Mouse (Mus musculus) lung, postnatal 0 days (tissue): ENCODE results near the gene Il24. TPM values are rescaled to one million over a fixed set of nuclear protein-coding genes. Genes with fewer than 3 reads are reported as not detected.

Experiments used
- ATAC-seq: fragments of 200-750 bp; cut with Nextera tagmentation; 2 replicates; pipeline ENCODE4 v1.8.0; 2017; ENCODE audit warnings: moderate library complexity
- DNase-seq: peaks from one replicate; pipeline ENCODE4 v3.0.0-alpha.2; 2016; ENCODE audit warnings: low spot score
- H3K27ac ChIP-seq: fragments of 300-500 bp; sonication (generic); 2 replicates; pipeline ENCODE4 v1.5.1; 2014; ENCODE audit warnings: antibody characterized with exemption, mild to moderate bottlenecking, low read length, mixed read lengths
- H3K27me3 ChIP-seq: fragments of 300-500 bp; sonication (generic); replicated peaks from 2 replicates; pipeline ENCODE4 v1.6.1; 2014; ENCODE audit warnings: low read length, mixed read lengths; ENCODE audit not compliant: insufficient read depth
- H3K36me3 ChIP-seq: fragments of 300-500 bp; sonication (generic); 2 replicates; pipeline ENCODE4 v1.6.1; 2014; ENCODE audit warnings: low read length, mixed read lengths; ENCODE audit not compliant: insufficient read depth
- H3K4me1 ChIP-seq: fragments of 300-500 bp; sonication (generic); 2 replicates; pipeline ENCODE4 v1.6.1; 2014; ENCODE audit warnings: antibody characterized with exemption, low read depth, low read length, mixed read lengths; ENCODE audit not compliant: insufficient read depth
- H3K4me2 ChIP-seq: fragments of 300-500 bp; sonication (generic); replicated peaks from 2 replicates; pipeline ENCODE4 v1.6.1; 2014; ENCODE audit warnings: low read depth, mild to moderate bottlenecking, low read length, moderate library complexity, mixed read lengths
- H3K4me3 ChIP-seq: fragments of 300-500 bp; sonication (generic); 2 replicates; pipeline ENCODE4 v1.5.1; 2014; ENCODE audit warnings: low read depth, low read length
- H3K9ac ChIP-seq: fragments of 300-500 bp; sonication (generic); replicated peaks from 2 replicates; pipeline ENCODE4 v1.6.1; 2014; ENCODE audit warnings: low read depth, mild to moderate bottlenecking
- H3K9me3 ChIP-seq: fragments of 300-500 bp; sonication (generic); 2 replicates; pipeline ENCODE4 v1.6.1; 2016; ENCODE audit warnings: low read length, mixed read lengths
- CTCF ChIP-seq: IDR thresholded peaks from 2 replicates; pipeline ENCODE4 v1.5.1; 2016; ENCODE audit warnings: antibody characterized with exemption, mild to moderate bottlenecking
- EP300 ChIP-seq: IDR thresholded peaks from 2 replicates; pipeline ENCODE4 v1.6.1; 2016; ENCODE audit warnings: antibody characterized with exemption, mild to moderate bottlenecking, control low read depth
- WGBS: fragments of 180-500 bp; shearing (Covaris S2); extraction: QIAGEN DNeasy Blood & Tissue Kit; methylation state at CpG from one replicate; pipeline ENCODE4 v1.1.7; 2014; 5-methylcytosine and 5-hydroxymethylcytosine counted together
- polyA plus RNA-seq: library from polyadenylated mRNA; unstranded; fragments of >200 nt; fragmentation: Nextera tagmentation; extraction: Ambion mirVana; gene quantifications from 2 replicates; pipeline ENCODE4 v1.2.1, GENCODE M21; 2015

Gene Il24
- polyA plus RNA-seq, 1 experiment from 2014 or later, result not detected

GRCm38 (mm10) chr1:130864238-130864637 lies 23.0 kb downstream of the Il24 start:
- H3K4me2 ChIP-seq, result no peak overlapping the region
- DNase-seq (no peak), ATAC-seq (no peak)
- H3K9me3 ChIP-seq, result no peaks in the 10 kb centered on the region
- no peak for TF ChIP-seq CTCF
- no peak for TF ChIP-seq EP300
- no peaks in the 10 kb centered on the region for H3K27me3 ChIP-seq
- H3K27ac ChIP-seq, result no peak overlapping the region
- no peaks in the 10 kb centered on the region for H3K4me1 ChIP-seq
- no peak overlapping the region for H3K4me3 ChIP-seq
- H3K9ac ChIP-seq, result no peak overlapping the region
- no peaks in the 10 kb centered on the region for H3K36me3 ChIP-seq
- 55% methylated on average over 4 of the region's 4 CpGs for WGBS

GRCm38 (mm10) chr1:130857456-130857855 lies 29.8 kb downstream of the Il24 start:
- DNase-seq (no peak), ATAC-seq (no peak)
- no peak overlapping the region for H3K4me2 ChIP-seq
- H3K9me3 ChIP-seq, result no peaks in the 10 kb centered on the region
- no peaks in the 10 kb centered on the region for H3K27me3 ChIP-seq
- H3K4me1 ChIP-seq, result no peaks in the 10 kb centered on the region
- no peak overlapping the region for H3K27ac ChIP-seq
- WGBS, result 75% methylated on average over 4 of the region's 4 CpGs
- TF ChIP-seq EP300 (no peak), CTCF (no peak)
- no peaks in the 10 kb centered on the region for H3K36me3 ChIP-seq
- H3K4me3 ChIP-seq, result no peak overlapping the region
- no peak overlapping the region for H3K9ac ChIP-seq

DNA sequence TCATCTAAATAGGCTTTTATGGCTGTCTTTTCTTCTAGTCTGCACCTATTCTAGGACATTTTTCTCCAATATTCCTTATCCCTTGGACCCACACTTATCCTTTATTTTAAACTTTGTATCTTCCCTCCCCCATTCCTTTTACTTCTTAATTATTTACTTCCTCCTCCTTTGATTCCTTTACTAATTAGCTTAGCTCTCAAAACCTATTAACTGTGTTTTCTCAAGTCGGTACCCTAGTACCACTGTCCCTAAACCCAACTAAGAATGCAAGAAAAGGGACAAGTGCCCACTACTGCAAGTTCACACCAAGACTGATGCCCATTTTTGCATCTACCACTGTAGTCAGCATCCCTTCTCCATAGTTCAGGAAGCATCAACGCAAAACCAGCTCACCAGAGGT lies 31.5 kb downstream of the Il24 start:
- DNase-seq, result no peak
- Histone ChIP-seq H3K4me3 (no peak overlapping the region), H3K4me1 (no peaks in the 10 kb centered on the region), H3K27me3 (no peaks in the 10 kb centered on the region), H3K9ac (no peak overlapping the region), H3K36me3 (no peaks in the 10 kb centered on the region), H3K9me3 (no peaks in the 10 kb centered on the region), H3K27ac (no peak overlapping the region), H3K4me2 (no peak overlapping the region)
- TF ChIP-seq CTCF, result no peak
- no peak for TF ChIP-seq EP300
- WGBS, result 73% methylated on average over 2 of the region's 2 CpGs
- ATAC-seq, result no peak

DNA sequence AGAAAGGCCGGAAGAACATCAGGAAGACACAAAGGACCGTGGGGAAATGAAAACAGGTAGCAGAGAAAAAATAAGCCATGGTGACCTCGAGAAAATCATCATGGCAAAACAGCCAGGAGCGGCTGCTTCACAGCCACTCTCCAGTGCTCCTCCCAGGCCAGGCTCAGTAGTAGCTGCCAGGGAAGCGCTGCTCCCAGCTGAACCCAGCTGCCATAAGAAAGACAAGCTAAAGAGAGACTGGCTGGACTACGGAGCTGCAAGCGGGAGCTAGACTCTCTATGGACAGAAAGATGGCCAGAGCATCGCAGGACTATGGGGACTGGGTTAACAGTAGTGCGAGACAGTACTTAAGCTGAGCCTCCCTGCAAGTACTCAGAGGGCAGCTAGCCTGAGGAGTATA lies 32.4 kb downstream of the Il24 start:
- no peak for ATAC-seq
- DNase-seq, result no peak
- H3K4me1 ChIP-seq, result no peaks in the 10 kb centered on the region

DNA sequence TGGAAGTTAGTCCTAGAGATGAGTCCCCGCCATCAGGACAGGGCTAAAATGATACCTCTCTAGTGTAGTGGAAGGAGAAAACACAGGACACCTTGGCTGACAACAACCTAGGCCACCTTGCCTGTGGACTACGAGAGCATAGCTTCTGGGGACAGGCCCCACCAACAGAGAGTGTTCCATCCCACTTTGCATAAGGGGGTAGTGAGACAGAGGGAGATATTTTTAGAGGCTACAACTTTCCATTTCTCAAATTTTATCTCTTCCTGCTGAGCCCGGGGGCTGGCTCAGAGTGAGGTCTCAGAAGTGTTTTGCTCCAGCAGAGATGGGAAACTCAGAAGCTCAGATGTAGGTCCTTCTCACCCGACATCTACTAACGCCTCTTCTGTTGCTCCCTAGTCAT lies 36.8 kb downstream of the Il24 start:
- Histone ChIP-seq H3K4me3 (no peak overlapping the region), H3K27me3 (no peaks in the 10 kb centered on the region), H3K4me2 (no peak overlapping the region), H3K4me1 (no peaks in the 10 kb centered on the region), H3K9ac (no peak overlapping the region), H3K27ac (no peak overlapping the region), H3K36me3 (no peaks in the 10 kb centered on the region), H3K9me3 (no peaks in the 10 kb centered on the region)
- TF ChIP-seq EP300, result no peak
- TF ChIP-seq CTCF, result no peak
- ATAC-seq, result no peak
- WGBS, result 80% methylated on average over 5 of the region's 5 CpGs
- DNase-seq, result no peak

More for the DNA sequence above, 32.4 kb downstream of the Il24 start:
- no peaks in the 10 kb centered on the region for H3K9me3 ChIP-seq
- TF ChIP-seq CTCF (no peak), EP300 (no peak)
- H3K9ac ChIP-seq, result no peak overlapping the region
- H3K4me3 ChIP-seq, result no peak overlapping the region
- WGBS, result 76% methylated on average over 9 of the region's 9 CpGs
- H3K4me2 ChIP-seq, result no peak overlapping the region
- no peak overlapping the region for H3K27ac ChIP-seq
- H3K27me3 ChIP-seq, result no peaks in the 10 kb centered on the region
- no peaks in the 10 kb centered on the region for H3K36me3 ChIP-seq

GRCm38 (mm10) chr1:130849530-130850214 lies 37.6 kb downstream of the Il24 start:
- Histone ChIP-seq H3K4me2 (no peak overlapping the region), H3K4me1 (no peaks in the 10 kb centered on the region)
- WGBS, result 86% methylated on average over 10 of the region's 10 CpGs

More at GRCm38 (mm10) chr1:130849530-130850214, 37.6 kb downstream of the Il24 start:
- Histone ChIP-seq H3K36me3 (no peaks in the 10 kb centered on the region), H3K4me3 (no peak overlapping the region), H3K9me3 (no peaks in the 10 kb centered on the region), H3K27me3 (no peaks in the 10 kb centered on the region), H3K27ac (no peak overlapping the region), H3K9ac (no peak overlapping the region)
- DNase-seq (no peak), ATAC-seq (no peak)
- no peak for TF ChIP-seq CTCF
- no peak for TF ChIP-seq EP300
